8 mouse cellular contexts compared by ENCODE assay signal in the genomic region with DNA sequence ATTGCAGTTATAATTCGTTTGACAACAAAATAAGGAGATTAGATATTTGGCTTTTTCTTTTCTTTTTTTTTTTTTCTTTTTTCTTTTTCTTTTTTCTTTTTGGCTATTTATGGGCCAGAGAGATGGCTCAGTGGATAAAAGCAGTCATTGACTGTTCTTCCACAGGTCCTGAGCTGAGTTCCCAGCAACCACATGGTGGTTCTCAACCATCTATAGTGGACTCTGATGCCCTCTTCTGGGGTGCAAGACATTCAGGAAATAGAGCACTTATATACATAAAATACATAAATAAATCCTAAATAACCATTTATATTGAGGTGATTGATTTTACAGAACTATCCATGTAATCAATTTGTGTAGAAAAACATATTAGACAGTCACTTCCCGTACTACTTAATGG. TPM values are rescaled to one million over a fixed set of nuclear protein-coding genes. Genes with fewer than 3 reads are reported as not detected.
DNase-seq lines count a peak whose midpoint lies in the region; ATAC-seq and TF ChIP-seq lines count a peak whose summit lies in the region.

No protein-coding gene starts in this region.

- ATAC-seq in embryonic facial prominence, embryonic 12.5 days (ENCODE audit: insufficient number of reproducible peaks, insufficient read depth, low FRiP score, low TSS enrichment) = no peak
- no peak for ATAC-seq in intestine, postnatal 0 days
- no peak for ATAC-seq in neural tube, embryonic 15.5 days (ENCODE audit: low FRiP score)

- peak overlapping the region; percentile 76 for H3K4me2 ChIP-seq in embryonic facial prominence, embryonic 12.5 days (replicated peaks)
- H3K4me2 ChIP-seq in intestine, postnatal 0 days (replicated peaks; ENCODE audit: low read depth) = peak overlapping the region; percentile 77
- peak overlapping the region; percentile 86 for H3K4me2 ChIP-seq in neural tube, embryonic 15.5 days

- intact Hi-C loops in left cerebral cortex, adult 2 months (cut with DNase I) = loop anchor here (5.0 kb wide), 1 partner anchor 140 kb away; no protein-coding TSS in a partner anchor

- no peaks in the 10 kb centered on the region for H3K27me3 ChIP-seq in embryonic facial prominence, embryonic 12.5 days
- no peaks in the 10 kb centered on the region for H3K27me3 ChIP-seq in intestine, postnatal 0 days (replicated peaks; ENCODE audit: control insufficient read depth, insufficient read depth, low read length)
- H3K27me3 ChIP-seq in neural tube, embryonic 15.5 days (replicated peaks) = no peaks in the 10 kb centered on the region

- peaks cover 16% of the 10 kb centered on the region for H3K4me1 ChIP-seq in embryonic facial prominence, embryonic 12.5 days
- peaks cover 13% of the 10 kb centered on the region; the same call in 1 of the 2 replicates for H3K4me1 ChIP-seq in intestine, postnatal 0 days (replicated peaks; ENCODE audit: control insufficient read depth, insufficient read depth, low read length)
- H3K4me1 ChIP-seq in neural tube, embryonic 15.5 days = peaks cover 32% of the 10 kb centered on the region

- no peaks in the 10 kb centered on the region for H3K36me3 ChIP-seq in embryonic facial prominence, embryonic 12.5 days
- H3K36me3 ChIP-seq in intestine, postnatal 0 days (ENCODE audit: control insufficient read depth, insufficient read depth) = no peaks in the 10 kb centered on the region
- H3K36me3 ChIP-seq in neural tube, embryonic 15.5 days = no peaks in the 10 kb centered on the region

- no peak overlapping the region for H3K27ac ChIP-seq in left cerebral cortex, adult 2 months
- H3K27ac ChIP-seq in embryonic facial prominence, embryonic 12.5 days = no peak overlapping the region
- H3K27ac ChIP-seq in intestine, postnatal 0 days (ENCODE audit: low read depth, low read length) = no peak overlapping the region
- H3K27ac ChIP-seq in neural tube, embryonic 15.5 days (replicated peaks) = no peak overlapping the region

- H3K4me3 ChIP-seq in left cerebral cortex, adult 2 months = peak overlapping the region; percentile 95
- H3K4me3 ChIP-seq in embryonic facial prominence, embryonic 12.5 days = peak overlapping the region; percentile 99
- peak overlapping the region; percentile 93 for H3K4me3 ChIP-seq in intestine, postnatal 0 days (ENCODE audit: low read depth, low read length)
- H3K4me3 ChIP-seq in neural tube, embryonic 15.5 days (replicated peaks) = peak overlapping the region; percentile 98

- WGBS in embryonic facial prominence, embryonic 12.5 days = 44% methylated on average over 2 of the region's 2 CpGs
- 43% methylated on average over 2 of the region's 2 CpGs for WGBS in intestine, postnatal 0 days
- WGBS in neural tube, embryonic 15.5 days = 49% methylated on average over 2 of the region's 2 CpGs

- no peaks in the 10 kb centered on the region for H3K9me3 ChIP-seq in embryonic facial prominence, embryonic 12.5 days
- no peaks in the 10 kb centered on the region for H3K9me3 ChIP-seq in intestine, postnatal 0 days (ENCODE audit: control insufficient read depth)
- H3K9me3 ChIP-seq in neural tube, embryonic 15.5 days (replicated peaks) = no peaks in the 10 kb centered on the region

- TF ChIP-seq CTCF in left cerebral cortex, adult 2 months (IDR thresholded peaks at IDR 0.05) = no peak; the same call in 1 of the 2 replicates
- peak; percentile 28; the same call in 1 of the 2 replicates for TF ChIP-seq CTCF in intestine, postnatal 0 days (IDR thresholded peaks at IDR 0.05; ENCODE audit: low read depth)

- DNase-seq in left cerebral cortex, adult 2 months (ENCODE audit: extremely low spot score in 1 of 2, low spot score in 2 of 2) = no peak
- DNase-seq in left cerebral cortex, adult 18-20 months (ENCODE audit: low spot score in 2 of 2) = no peak
- no peak for DNase-seq in layer of hippocampus, adult 9-10 months (ENCODE audit: low spot score)
- no peak for DNase-seq in adrenal gland, adult 2 months
- DNase-seq in B cell, adult 2 months = no peak

- H3K9ac ChIP-seq in embryonic facial prominence, embryonic 12.5 days = peak overlapping the region; percentile 98; the same call in 1 of the 2 replicates
- H3K9ac ChIP-seq in intestine, postnatal 0 days (ENCODE audit: low read depth, low read length) = peak overlapping the region; percentile 98; the same call in 1 of the 2 replicates
- H3K9ac ChIP-seq in neural tube, embryonic 15.5 days (replicated peaks) = no peak overlapping the region

RNA-seq across cellular contexts. Expression of gene Naa15, which starts 2.5 kb away (rescaled TPM):
- 10 to 100 TPM; 50.1 to 54.6 TPM for total RNA-seq in left cerebral cortex, adult 2 months (2021)
- total RNA-seq in left cerebral cortex, adult 18-20 months (2021) = 10 to 100 TPM; 41.6 to 51.3 TPM
- 58.0 and 65.4 TPM in 2 replicates for polyA plus RNA-seq in embryonic facial prominence, embryonic 12.5 days (2016; fragmentation: Nextera tagmentation; extraction: Ambion mirVana)
- polyA plus RNA-seq in intestine, postnatal 0 days (2015; fragmentation: Nextera tagmentation; extraction: Ambion mirVana) = 14.4 and 16.3 TPM in 2 replicates
- 40.6 and 42.8 TPM in 2 replicates for polyA plus RNA-seq in neural tube, embryonic 15.5 days (2015; fragmentation: Nextera tagmentation; extraction: Ambion mirVana)
- 10 to 100 TPM; 39.5 to 63.8 TPM for total RNA-seq in adrenal gland, adult 2 months (2021)
- 0.46 and 0.59 TPM in 2 replicates for polyA plus RNA-seq in adrenal gland, adult 2 months (2012; rRNA removed)

RNA-seq across cellular contexts. Expression of gene Ndufc1, which starts 8.7 kb away (rescaled TPM):
- 100 to 1,000 TPM; 286 to 307 TPM for total RNA-seq in left cerebral cortex, adult 2 months (2021)
- 100 to 1,000 TPM; 283 to 337 TPM for total RNA-seq in left cerebral cortex, adult 18-20 months (2021)
- polyA plus RNA-seq in embryonic facial prominence, embryonic 12.5 days (2016; fragmentation: Nextera tagmentation; extraction: Ambion mirVana) = 685 and 686 TPM in 2 replicates
- polyA plus RNA-seq in intestine, postnatal 0 days (2015; fragmentation: Nextera tagmentation; extraction: Ambion mirVana) = 1,384 and 1,395 TPM in 2 replicates
- 784 and 883 TPM in 2 replicates for polyA plus RNA-seq in neural tube, embryonic 15.5 days (2015; fragmentation: Nextera tagmentation; extraction: Ambion mirVana)
- total RNA-seq in adrenal gland, adult 2 months (2021) = 100 to 1,000 TPM; 705 to 794 TPM
- polyA plus RNA-seq in adrenal gland, adult 2 months (2012; rRNA removed) = 237 and 341 TPM in 2 replicates

RNA-seq across cellular contexts. Expression of gene Mgarp, which starts 20.9 kb away (rescaled TPM):
- total RNA-seq in left cerebral cortex, adult 2 months (2021) = not detected
- not detected for total RNA-seq in left cerebral cortex, adult 18-20 months (2021)
- polyA plus RNA-seq in embryonic facial prominence, embryonic 12.5 days (2016; fragmentation: Nextera tagmentation; extraction: Ambion mirVana) = 8.6 and 12.6 TPM in 2 replicates
- polyA plus RNA-seq in intestine, postnatal 0 days (2015; fragmentation: Nextera tagmentation; extraction: Ambion mirVana) = 0.41 and 0.59 TPM in 2 replicates
- polyA plus RNA-seq in neural tube, embryonic 15.5 days (2015; fragmentation: Nextera tagmentation; extraction: Ambion mirVana) = 0.81 and 1.4 TPM in 2 replicates
- 1,000 to 10,000 TPM in 1 of 2 experiments, 100 to 1,000 TPM in 1; 689 to 1,037 TPM for total RNA-seq in adrenal gland, adult 2 months (2021)
- polyA plus RNA-seq in adrenal gland, adult 2 months (2012; rRNA removed) = 297 and 312 TPM in 2 replicates

Comparison
In these comparisons a context has a peak if more than half of its experiments do, and no peak if none do; other contexts are left out.
1. RNA of gene Mgarp, which starts 20.9 kb away (polyA plus RNA-seq): 297 to 312 TPM in adrenal gland, adult 2 months; 8.6 to 12.6 TPM in embryonic facial prominence, embryonic 12.5 days, 0.81 to 1.4 TPM in neural tube, embryonic 15.5 days and 0.41 to 0.59 TPM in intestine, postnatal 0 days; every median in the first group is over 10 times any median in the second.
2. Peak in every context shown above with its lines, with median percentiles within 50 percentile points of each other: H3K4me3 ChIP-seq and H3K4me2 ChIP-seq.